Mouse (Mus musculus): ENCODE data around the gene Sult2a7. TPM values are rescaled to one million over a fixed set of nuclear protein-coding genes. Genes with fewer than 3 reads are reported as not detected.

Sult2a7 gene
- not detected for total RNA-seq (2021)
- long read RNA-seq, experiment 1: 0 reads
- long read RNA-seq, experiment 2: 0 reads

DNA sequence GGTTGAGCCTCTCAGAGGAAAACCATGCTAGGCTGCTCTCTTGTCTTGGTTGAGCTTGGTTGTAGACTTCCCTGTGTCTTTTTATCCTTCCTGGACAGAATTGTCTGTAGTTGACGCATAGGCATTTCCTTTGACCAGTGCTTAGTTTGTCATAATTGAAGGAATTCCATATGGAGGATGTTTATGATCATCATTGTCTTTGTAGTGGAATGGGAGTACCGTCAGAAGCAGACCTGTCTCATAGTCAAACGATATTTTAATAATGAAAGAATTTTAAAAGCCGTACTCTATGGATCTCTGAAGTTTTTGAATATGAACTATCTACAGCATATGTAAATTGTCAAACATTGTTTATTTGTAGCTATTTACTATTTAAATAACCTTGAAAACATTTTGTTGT lies at the start of gene Sult2a7:
Sult2a7 (minus strand) TSS at position 101 of the 400 bp plus-strand sequence.
- no peak for DNase-seq (ENCODE audit: low spot score in 2 of 2)

DNA sequence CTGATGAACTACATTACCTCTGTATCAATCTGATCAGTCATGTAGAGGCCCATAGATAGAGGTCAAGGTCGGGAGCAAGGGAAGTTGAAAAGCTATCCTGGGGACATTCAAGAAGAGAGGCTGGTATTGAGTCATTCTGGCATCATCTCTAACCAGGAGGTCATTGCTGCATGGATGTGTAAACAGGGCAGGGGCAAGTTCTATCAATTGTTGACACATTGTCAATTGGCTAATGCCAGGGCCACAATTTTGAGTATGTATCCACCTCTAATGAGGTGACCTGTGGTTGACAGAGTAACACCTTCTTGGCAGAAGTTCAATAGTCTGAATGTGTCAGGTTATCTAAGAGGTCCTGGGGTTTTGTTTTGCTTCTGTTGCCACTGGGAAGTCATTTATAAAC lies 31.2 kb upstream of the Sult2a7 start:
- DNase-seq (ENCODE audit: low spot score in 2 of 2): no peak

- no peak for DNase-seq (ENCODE audit: low spot score in 2 of 2)
Observed at GRCm38 (mm10) chr7:14522636-14523035, 28.6 kb upstream of the Sult2a7 start.

- no peak for DNase-seq (ENCODE audit: low spot score in 2 of 2)
Observed at GRCm38 (mm10) chr7:14518301-14518700, 24.3 kb upstream of the Sult2a7 start.

GRCm38 (mm10) chr7:14492886-14493285 lies 1.1 kb downstream of the Sult2a7 start:
- DNase-seq (ENCODE audit: low spot score in 2 of 2): no peak

DNA sequence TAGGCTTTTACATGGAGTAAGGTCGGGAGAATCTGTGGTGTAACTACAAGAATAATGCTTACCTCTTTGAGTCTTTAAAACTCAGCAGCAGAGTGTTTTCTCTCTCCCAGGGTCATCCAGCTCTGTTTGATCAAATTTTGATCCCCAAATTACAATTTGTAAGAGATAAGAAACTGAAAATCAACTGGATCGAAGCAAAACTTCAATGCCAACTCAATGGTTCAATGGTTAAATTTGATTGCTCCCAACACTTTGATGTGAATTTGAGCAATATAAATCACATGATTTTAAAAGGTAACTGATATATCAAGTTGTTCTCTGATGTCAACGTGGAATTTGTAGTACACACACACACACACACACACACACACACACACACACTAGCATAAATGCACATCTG lies 47.5 kb downstream of the Sult2a7 start, which contains the start of gene Sult2a8:
Sult2a8 (minus strand) TSS at position 236 of the 400 bp plus-strand sequence.
- no peak for DNase-seq (ENCODE audit: low spot score in 2 of 2)

DNA sequence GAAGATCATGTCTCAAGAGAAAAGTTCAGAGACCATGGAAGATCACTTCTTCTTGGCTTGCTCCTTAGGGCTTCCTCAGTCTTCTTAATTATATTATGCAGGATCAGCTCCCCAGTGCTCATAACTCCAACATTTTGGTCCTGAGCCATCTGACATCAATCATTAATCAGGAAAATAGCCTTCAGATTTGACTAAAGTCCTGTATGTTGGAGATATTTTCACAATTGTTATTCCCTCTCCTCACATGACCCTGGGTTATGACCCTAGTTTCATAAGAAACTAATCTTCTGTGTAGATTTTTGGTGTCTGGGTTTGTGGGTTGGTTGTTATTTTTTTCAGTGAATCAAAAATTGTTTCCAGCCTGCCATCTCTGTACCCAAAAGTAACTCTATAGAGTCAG lies 54.4 kb downstream of the Sult2a7 start:
- DNase-seq (ENCODE audit: low spot score in 2 of 2): no peak

- no peak for DNase-seq (ENCODE audit: low spot score in 2 of 2)
Observed at GRCm38 (mm10) chr7:14438484-14438883, 55.5 kb downstream of the Sult2a7 start.

DNA sequence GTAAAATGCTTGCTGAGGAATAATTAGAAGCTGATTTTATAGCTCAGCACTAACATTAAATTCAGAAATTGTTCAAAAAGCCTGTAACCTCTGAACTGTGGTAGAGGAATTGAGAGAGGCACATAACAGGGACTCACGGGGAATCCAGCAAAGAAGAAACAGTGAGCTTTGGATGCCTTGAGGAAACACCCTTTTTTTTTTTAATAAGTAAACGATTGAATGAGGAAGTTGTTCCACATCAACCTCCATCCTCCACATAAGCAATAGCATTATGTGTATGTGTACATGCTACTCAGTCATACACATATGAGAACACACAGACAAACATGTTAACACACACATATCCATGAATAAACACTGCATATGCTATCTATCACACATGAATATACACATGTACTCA lies 56.0 kb downstream of the Sult2a7 start:
- DNase-seq (ENCODE audit: low spot score in 2 of 2): no peak

Other genes starting within 250 kb of the Sult2a7 start
- gene Sult2a6, start 239.4 kb downstream of the Sult2a7 start, total RNA-seq (2021): not detected
- gene Obox8, start 160.7 kb downstream of the Sult2a7 start, total RNA-seq (2021): not detected
- gene Sult2a8, start 47.5 kb downstream of the Sult2a7 start, total RNA-seq (2021): under 1 TPM in 1 of 2 experiments, not detected in 1; 0.34 TPM
- gene Vmn1r90, start 69.3 kb upstream of the Sult2a7 start, total RNA-seq (2021): under 1 TPM; 0.15 to 0.34 TPM
- not detected for gene Obox7, start 165.3 kb upstream of the Sult2a7 start, total RNA-seq (2021)

Measured in gastrocnemius, postnatal 4 days (tissue).